Mouse (Mus musculus): ENCODE measurements at regions not wholly inside any gene's neighbourhood (a gene's known extent, or its start where the extent isn't known, plus 50 kb on each side); places are given as distances from the start of the nearest gene placed in this dataset.
A peak's percentile ranks its signal among the peaks of the same experiment; 100 is the strongest.

GRCm38 (mm10) chr6:81760181-81760580 is 163.3 kb upstream of the Gcfc2 start:
- no peak overlapping the region for H3K4me2 ChIP-seq
- H3K27ac ChIP-seq: peak overlapping the region; percentile 13; the same call in 1 of the 2 replicates
- H3K4me1 ChIP-seq (replicated peaks): peaks cover 9% of the 10 kb centered on the region
- ATAC-seq (ENCODE audit: low FRiP score): peak; percentile 89
- no peaks in the 10 kb centered on the region for H3K36me3 ChIP-seq
- H3K9ac ChIP-seq: no peak overlapping the region
- H3K4me3 ChIP-seq: no peak overlapping the region
- no peaks in the 10 kb centered on the region for H3K9me3 ChIP-seq
- H3K27me3 ChIP-seq: no peaks in the 10 kb centered on the region
- WGBS: 36% methylated on average over 2 of the region's 2 CpGs

GRCm38 (mm10) chr6:81765831-81766230 is 157.6 kb upstream of the Gcfc2 start:
- Histone ChIP-seq H3K27me3 (no peaks in the 10 kb centered on the region), H3K9ac (no peak overlapping the region), H3K27ac (no peak overlapping the region), H3K4me3 (no peak overlapping the region), H3K9me3 (no peaks in the 10 kb centered on the region), H3K36me3 (no peaks in the 10 kb centered on the region), H3K4me1 (replicated peaks) (peaks cover 6% of the 10 kb centered on the region; the same call in 1 of the 2 replicates), H3K4me2 (no peak overlapping the region)
- 90% methylated on average over 7 of the region's 7 CpGs for WGBS
- no peak for ATAC-seq (ENCODE audit: low FRiP score)

GRCm38 (mm10) chr6:81766800-81767199 is 156.7 kb upstream of the Gcfc2 start:
- WGBS: 89% methylated on average over 4 of the region's 4 CpGs

DNA sequence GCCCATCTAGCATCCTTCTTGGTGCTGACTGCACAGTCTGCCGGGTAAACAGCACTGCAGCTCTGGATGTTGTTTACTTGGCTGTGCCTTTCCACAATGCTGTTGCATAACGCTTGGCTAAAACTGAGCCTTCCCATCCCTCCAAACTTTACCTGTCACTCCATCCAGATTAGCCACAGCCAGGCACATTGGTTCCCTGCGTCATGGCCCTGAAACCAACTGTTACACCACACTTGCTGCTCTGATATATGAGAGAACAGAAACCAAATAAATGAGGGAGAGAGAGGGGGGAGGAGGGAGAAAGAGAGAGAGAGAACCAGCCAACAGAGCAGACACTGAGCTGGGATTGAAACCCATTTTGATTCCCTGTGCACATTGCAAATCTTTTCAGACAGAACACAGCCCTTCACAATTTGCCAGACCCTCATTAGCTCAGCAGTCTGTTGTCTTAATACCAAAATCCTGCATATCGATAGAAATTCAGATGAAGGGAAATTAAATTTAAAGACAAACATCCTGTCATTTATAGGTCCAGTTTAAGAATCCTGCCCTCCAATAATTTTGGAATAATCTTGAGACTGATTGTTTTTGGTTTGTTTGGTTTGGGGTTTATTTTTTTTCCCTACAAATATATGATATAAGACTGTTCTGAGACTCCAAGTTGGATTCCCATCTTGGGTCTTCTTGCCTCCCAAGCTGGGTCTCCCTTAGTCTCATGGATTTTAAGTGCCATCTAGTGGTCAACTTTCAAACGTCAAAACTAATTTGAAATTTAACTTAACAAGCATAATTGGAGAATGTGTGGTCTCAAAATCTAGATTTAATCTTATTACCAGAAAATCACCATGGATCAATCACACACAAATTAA is 154.6 kb upstream of the Gcfc2 start:
- Histone ChIP-seq H3K9ac (no peak overlapping the region), H3K9me3 (no peaks in the 10 kb centered on the region), H3K4me1 (replicated peaks) (peaks cover 6% of the 10 kb centered on the region; the same call in 1 of the 2 replicates), H3K4me2 (no peak overlapping the region), H3K4me3 (no peak overlapping the region), H3K36me3 (no peaks in the 10 kb centered on the region), H3K27ac (no peak overlapping the region), H3K27me3 (no peaks in the 10 kb centered on the region)
- ATAC-seq (ENCODE audit: low FRiP score): peak; percentile 79
- 56% methylated on average over 5 of the region's 5 CpGs for WGBS

More at GRCm38 (mm10) chr6:81766800-81767199, 156.7 kb upstream of the Gcfc2 start:
- Histone ChIP-seq H3K4me1 (replicated peaks) (peaks cover 6% of the 10 kb centered on the region; the same call in 1 of the 2 replicates), H3K9ac (no peak overlapping the region), H3K4me3 (no peak overlapping the region), H3K9me3 (no peaks in the 10 kb centered on the region), H3K36me3 (no peaks in the 10 kb centered on the region), H3K27ac (no peak overlapping the region), H3K4me2 (no peak overlapping the region), H3K27me3 (no peaks in the 10 kb centered on the region)
- no peak for ATAC-seq (ENCODE audit: low FRiP score)

GRCm38 (mm10) chr6:81770301-81770700 is 153.2 kb upstream of the Gcfc2 start:
- H3K27me3 ChIP-seq: no peaks in the 10 kb centered on the region
- H3K4me1 ChIP-seq (replicated peaks): peaks cover 6% of the 10 kb centered on the region; the same call in 1 of the 2 replicates
- no peak overlapping the region for H3K4me2 ChIP-seq
- H3K9me3 ChIP-seq: no peaks in the 10 kb centered on the region
- WGBS: 88% methylated on average over 3 of the region's 3 CpGs
- H3K4me3 ChIP-seq: no peak overlapping the region
- H3K27ac ChIP-seq: no peak overlapping the region
- H3K9ac ChIP-seq: no peak overlapping the region
- no peak for ATAC-seq (ENCODE audit: low FRiP score)
- H3K36me3 ChIP-seq: no peaks in the 10 kb centered on the region

DNA sequence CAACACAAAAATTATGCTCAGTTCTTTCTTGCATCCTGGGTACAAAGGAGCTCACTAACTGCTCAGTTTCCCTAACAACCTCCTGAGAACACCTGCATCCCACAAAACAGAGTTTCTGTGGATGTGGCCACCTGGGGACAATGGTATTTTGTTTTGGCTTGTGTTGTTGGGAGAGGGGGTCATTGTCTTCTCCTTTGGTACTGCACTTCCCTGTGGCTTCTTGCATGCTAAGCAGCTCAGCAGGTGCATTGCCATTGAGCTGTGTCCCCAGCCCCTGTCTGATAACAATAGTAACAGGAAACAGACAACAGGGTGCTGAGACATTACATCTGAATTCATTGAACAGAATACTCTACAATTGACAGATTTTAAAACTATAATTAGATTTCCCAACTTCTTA is 151.6 kb upstream of the Gcfc2 start:
- H3K36me3 ChIP-seq: no peaks in the 10 kb centered on the region
- no peak overlapping the region for H3K4me2 ChIP-seq
- H3K4me3 ChIP-seq: no peak overlapping the region
- no peak overlapping the region for H3K9ac ChIP-seq
- no peak overlapping the region for H3K27ac ChIP-seq
- no peaks in the 10 kb centered on the region for H3K9me3 ChIP-seq
- no peaks in the 10 kb centered on the region for H3K27me3 ChIP-seq
- H3K4me1 ChIP-seq (replicated peaks): peaks cover 6% of the 10 kb centered on the region; the same call in 1 of the 2 replicates
- no peak for ATAC-seq (ENCODE audit: low FRiP score)

DNA sequence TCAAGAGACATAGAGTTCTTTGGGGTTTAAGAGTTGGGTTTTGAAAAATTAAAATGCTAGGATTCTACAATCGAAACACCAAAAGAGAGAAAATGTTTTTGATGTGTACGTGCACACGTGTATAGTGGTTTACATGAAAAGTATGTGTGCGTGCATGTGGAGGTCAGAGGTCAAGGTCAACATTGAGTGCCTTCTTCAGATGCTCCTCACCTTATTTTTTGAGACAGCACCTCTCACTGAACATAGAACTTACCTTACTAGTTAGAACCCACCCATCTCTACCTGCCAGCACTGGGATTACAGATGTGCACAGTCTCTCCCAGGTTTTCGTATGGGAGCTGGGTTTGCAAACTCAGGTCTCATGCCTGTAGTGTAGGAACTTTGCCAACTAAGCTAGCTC is 141.3 kb upstream of the Gcfc2 start:
- no peaks in the 10 kb centered on the region for H3K27me3 ChIP-seq
- no peaks in the 10 kb centered on the region for H3K4me1 ChIP-seq (replicated peaks)
- ATAC-seq (ENCODE audit: low FRiP score): no peak
- no peak overlapping the region for H3K9ac ChIP-seq
- H3K27ac ChIP-seq: no peak overlapping the region
- H3K36me3 ChIP-seq: no peaks in the 10 kb centered on the region
- WGBS: 93% methylated on average over 5 of the region's 5 CpGs
- no peaks in the 10 kb centered on the region for H3K9me3 ChIP-seq
- H3K4me3 ChIP-seq: no peak overlapping the region
- no peak overlapping the region for H3K4me2 ChIP-seq

DNA sequence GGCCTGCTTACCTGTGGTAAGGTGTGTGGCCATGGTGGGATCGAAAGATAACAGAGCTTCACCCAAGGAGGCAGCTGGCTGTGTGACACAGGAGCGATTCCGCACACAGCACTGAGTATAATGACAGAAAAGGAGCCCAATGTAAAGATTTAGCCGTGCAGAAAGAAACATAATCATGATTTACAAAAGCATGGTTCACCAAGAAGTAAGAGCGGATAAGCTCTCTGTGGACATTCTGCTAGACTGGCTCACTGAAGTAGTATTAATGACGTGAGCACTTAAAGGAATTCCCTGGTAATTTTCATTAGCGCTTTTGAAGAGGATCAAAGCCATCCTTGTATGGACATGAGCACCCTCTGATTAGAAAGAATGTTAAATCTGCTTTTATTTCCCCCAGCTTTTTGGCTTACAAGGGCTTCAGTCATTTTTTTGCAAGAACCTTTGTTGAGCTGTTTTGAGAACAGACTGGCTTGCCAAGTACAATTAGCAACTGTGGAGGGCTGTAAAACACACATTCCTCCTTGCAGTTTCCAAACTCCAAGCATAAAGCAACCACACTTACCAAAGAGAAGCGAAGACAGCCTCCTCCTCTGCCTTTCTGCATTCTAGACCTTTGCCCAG is 140.5 kb upstream of the Gcfc2 start:
- ATAC-seq (ENCODE audit: low FRiP score): no peak
- Histone ChIP-seq H3K4me1 (replicated peaks) (no peaks in the 10 kb centered on the region), H3K9me3 (no peaks in the 10 kb centered on the region), H3K4me2 (no peak overlapping the region), H3K9ac (no peak overlapping the region), H3K27me3 (no peaks in the 10 kb centered on the region), H3K36me3 (no peaks in the 10 kb centered on the region), H3K27ac (no peak overlapping the region), H3K4me3 (no peak overlapping the region)
- 83% methylated on average over 8 of the region's 8 CpGs for WGBS

- H3K4me2 ChIP-seq: no peak overlapping the region
- H3K9ac ChIP-seq: no peak overlapping the region
- 80% methylated on average over 6 of the region's 6 CpGs for WGBS
- H3K4me3 ChIP-seq: no peak overlapping the region
- H3K9me3 ChIP-seq: no peaks in the 10 kb centered on the region
- 0 out of 2 replicates have a peak, but pooled peaks cover 7% of the 10 kb centered on the region for H3K4me1 ChIP-seq (replicated peaks)
- H3K36me3 ChIP-seq: no peaks in the 10 kb centered on the region
- no peak for ATAC-seq (ENCODE audit: low FRiP score)
- H3K27ac ChIP-seq: no peak overlapping the region
- no peaks in the 10 kb centered on the region for H3K27me3 ChIP-seq
Measured at GRCm38 (mm10) chr6:81795281-81795680, 128.2 kb upstream of the Gcfc2 start.

DNA sequence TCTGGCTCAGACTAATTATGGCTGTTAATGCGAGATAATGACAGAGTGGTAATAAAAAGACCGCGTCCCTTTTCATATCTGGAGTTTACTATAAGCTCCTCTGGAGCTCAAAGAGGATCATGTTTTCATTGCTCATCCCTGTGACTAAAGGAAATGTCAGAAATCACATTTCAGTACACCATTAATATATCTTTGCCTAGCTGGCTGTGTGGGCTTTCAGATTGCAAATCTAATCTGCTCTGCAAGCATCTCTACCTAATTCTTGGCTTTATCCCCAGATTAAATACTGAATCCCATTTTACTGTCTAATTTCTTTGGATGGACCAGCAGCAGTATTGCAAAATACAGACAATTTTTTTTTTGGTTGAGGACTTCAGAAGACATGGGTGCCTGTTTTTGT is 122.6 kb upstream of the Gcfc2 start:
- Histone ChIP-seq H3K4me3 (no peak overlapping the region), H3K27ac (no peak overlapping the region), H3K9ac (no peak overlapping the region), H3K36me3 (no peaks in the 10 kb centered on the region), H3K27me3 (no peaks in the 10 kb centered on the region), H3K9me3 (no peaks in the 10 kb centered on the region), H3K4me1 (replicated peaks) (peaks cover 4% of the 10 kb centered on the region; the same call in 1 of the 2 replicates), H3K4me2 (no peak overlapping the region)
- 78% methylated on average over 3 of the region's 3 CpGs for WGBS
- ATAC-seq (ENCODE audit: low FRiP score): no peak

- WGBS: 88% methylated on average over 3 of the region's 3 CpGs
- Histone ChIP-seq H3K27ac (no peak overlapping the region), H3K36me3 (no peaks in the 10 kb centered on the region), H3K27me3 (no peaks in the 10 kb centered on the region), H3K4me1 (replicated peaks) (peaks cover 5% of the 10 kb centered on the region; the same call in 1 of the 2 replicates), H3K4me2 (no peak overlapping the region), H3K9ac (no peak overlapping the region), H3K9me3 (no peaks in the 10 kb centered on the region), H3K4me3 (no peak overlapping the region)
- ATAC-seq (ENCODE audit: low FRiP score): no peak
Measured at GRCm38 (mm10) chr6:81801804-81802203, 121.7 kb upstream of the Gcfc2 start.

GRCm38 (mm10) chr6:81805942-81806341 is 117.5 kb upstream of the Gcfc2 start:
- Histone ChIP-seq H3K4me2 (no peak overlapping the region), H3K36me3 (no peaks in the 10 kb centered on the region), H3K27me3 (no peaks in the 10 kb centered on the region), H3K9ac (no peak overlapping the region), H3K4me3 (no peak overlapping the region), H3K9me3 (no peaks in the 10 kb centered on the region), H3K27ac (no peak overlapping the region), H3K4me1 (replicated peaks) (peaks cover 5% of the 10 kb centered on the region; the same call in 1 of the 2 replicates)
- WGBS: 91% methylated on average over 11 of the region's 11 CpGs
- ATAC-seq (ENCODE audit: low FRiP score): peak; percentile 59
